Mouse (Mus musculus) hematopoietic stem cell, adult 5-6 weeks (primary cell): ENCODE measurements around the gene 1700001C19Rik. TPM values are rescaled to one million over a fixed set of nuclear protein-coding genes. Genes with fewer than 3 reads are reported as not detected.

ENCODE experiments used
- ATAC-seq, 2 experiments: fragments of 125-278 bp in 1 of 2; replicated peaks in 1 of 2; 2 replicates each; pipeline ENCODE4 v1.8.0; 2016 to 2017; ENCODE audit warnings: inconsistent platforms in 2 of 2, mild to moderate bottlenecking in 2 of 2, moderate number of reproducible peaks in 2 of 2, low read depth in 1 of 2, moderate TSS enrichment in 1 of 2; ENCODE audit not compliant: low FRiP score in 2 of 2, poor library complexity in 2 of 2, severe bottlenecking in 2 of 2, insufficient read depth in 1 of 2, low TSS enrichment in 1 of 2
- total RNA-seq: library from RNA; stranded (forward); fragments of 172-1452, 232-1000 nt; gene quantifications from 2 replicates; pipeline ENCODE4 v1.2.3, GENCODE M21; 2017

Gene 1700001C19Rik
- total RNA-seq, 1 experiment from 2014 or later = 1.9 TPM

GRCm38 (mm10) chr17:47465016-47465415 is 27.8 kb upstream of the 1700001C19Rik start:
- ATAC-seq = no peak

- ATAC-seq = no peak
Measured at GRCm38 (mm10) chr17:47464248-47464965, 27.2 kb upstream of the 1700001C19Rik start.

GRCm38 (mm10) chr17:47462728-47463388 is 25.7 kb upstream of the 1700001C19Rik start:
- ATAC-seq = no peak

GRCm38 (mm10) chr17:47462209-47462608 is 25.0 kb upstream of the 1700001C19Rik start:
- ATAC-seq = no peak

GRCm38 (mm10) chr17:47461688-47462087 is 24.5 kb upstream of the 1700001C19Rik start:
- no peak for ATAC-seq

GRCm38 (mm10) chr17:47459341-47459919 is 22.3 kb upstream of the 1700001C19Rik start:
- ATAC-seq = no peak

- no peak for ATAC-seq
Measured at GRCm38 (mm10) chr17:47458936-47459335, 21.8 kb upstream of the 1700001C19Rik start.

- no peak; a peak in 1 of 4 replicates for ATAC-seq
Measured at GRCm38 (mm10) chr17:47458310-47458709, 21.1 kb upstream of the 1700001C19Rik start.

GRCm38 (mm10) chr17:47454675-47455074 is 17.5 kb upstream of the 1700001C19Rik start:
- ATAC-seq = peak; percentile 80 to 85

GRCm38 (mm10) chr17:47452886-47453285 is 15.7 kb upstream of the 1700001C19Rik start:
- ATAC-seq = no peak

- no peak for ATAC-seq
Measured at GRCm38 (mm10) chr17:47450880-47451565, 13.8 kb upstream of the 1700001C19Rik start.

GRCm38 (mm10) chr17:47450239-47450638 is 13.1 kb upstream of the 1700001C19Rik start:
- ATAC-seq = no peak

GRCm38 (mm10) chr17:47449432-47449831 is 12.3 kb upstream of the 1700001C19Rik start:
- no peak for ATAC-seq

GRCm38 (mm10) chr17:47448523-47449372 is 11.6 kb upstream of the 1700001C19Rik start:
- no peak for ATAC-seq

- no peak for ATAC-seq
Measured at GRCm38 (mm10) chr17:47446561-47446960, 9.4 kb upstream of the 1700001C19Rik start.

GRCm38 (mm10) chr17:47446025-47446424 is 8.8 kb upstream of the 1700001C19Rik start:
- ATAC-seq = no peak

- no peak for ATAC-seq
Measured at GRCm38 (mm10) chr17:47445518-47445917, 8.3 kb upstream of the 1700001C19Rik start.
